Mouse (Mus musculus) neutrophil, adult 65 days (primary cell): Measurements from ENCODE around the gene Rprd2. TPM values are rescaled to one million over a fixed set of nuclear protein-coding genes. Genes with fewer than 3 reads are reported as not detected.

ENCODE experiments used
- total RNA-seq: library from RNA; stranded (reverse); gene quantifications from 2 replicates; pipeline ENCODE4 v1.2.4, GENCODE M21; 2023

Gene Rprd2
- total RNA-seq = 48.2 and 51.7 TPM in 2 replicates

DNA sequence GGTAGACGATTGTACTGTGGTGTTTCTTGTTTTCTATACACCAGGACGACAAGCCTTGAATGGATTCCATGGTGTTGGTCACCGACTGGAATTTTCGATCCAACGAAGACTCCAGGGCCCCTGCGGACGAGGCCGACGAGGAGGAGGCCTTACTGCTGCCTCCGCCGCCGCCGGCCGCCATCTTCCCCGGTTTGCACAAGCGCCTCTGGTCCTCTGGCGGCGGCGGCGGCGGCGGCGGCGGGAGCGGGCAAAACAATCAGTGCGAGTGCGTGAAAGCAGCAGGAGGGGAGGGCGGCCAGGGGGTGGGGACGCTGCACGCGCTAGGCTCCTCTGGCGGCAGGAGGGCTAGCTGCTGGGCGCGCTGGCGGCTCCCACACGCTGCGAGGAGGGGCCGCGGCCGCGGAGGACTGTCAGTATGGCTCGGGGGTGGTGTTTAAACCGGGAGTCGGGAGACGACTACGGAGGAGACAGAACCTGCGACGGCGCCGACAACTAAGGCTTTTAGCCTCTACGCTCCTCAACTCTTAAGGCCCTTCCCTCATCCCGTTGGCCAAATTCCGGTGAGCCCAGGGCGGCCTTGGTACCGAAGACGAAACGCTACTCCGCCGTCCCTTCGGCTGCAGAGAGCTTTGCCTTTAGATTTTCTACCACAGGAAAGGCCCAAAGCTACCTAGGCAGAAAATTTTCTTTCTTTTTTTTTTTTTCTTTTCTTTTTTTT, at the start of gene Rprd2:
TSS of gene Rprd2 (minus strand) at position 293 of the 718 bp plus-strand sequence.

DNA sequence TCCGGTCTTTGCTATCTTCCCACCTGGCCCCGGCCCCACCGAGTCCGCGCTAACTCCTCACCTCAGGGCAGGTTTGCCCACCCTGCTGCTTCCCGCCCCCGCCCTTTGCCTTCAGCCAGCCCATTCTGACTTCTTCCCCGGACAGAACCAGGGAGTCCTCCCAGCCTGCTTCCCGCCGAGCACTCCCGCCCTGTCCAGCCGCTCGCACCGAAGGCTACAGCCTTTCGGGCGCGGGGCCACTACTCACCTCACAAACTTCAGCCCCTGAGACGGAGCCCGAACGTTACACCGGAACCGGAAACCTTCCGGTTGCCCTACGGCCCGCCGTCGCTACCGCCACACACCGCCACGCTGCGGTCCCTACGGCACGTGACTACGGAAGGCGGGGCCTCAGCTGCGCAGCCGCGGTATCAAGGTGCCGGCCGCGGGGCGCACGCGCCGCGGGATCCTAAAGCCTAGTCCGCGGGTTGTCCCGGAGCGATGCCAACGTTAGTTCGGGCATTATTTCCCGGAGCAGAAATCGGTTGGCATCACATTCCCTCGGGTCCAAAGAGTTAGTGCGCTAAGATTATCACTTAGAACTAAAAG, 36.9 kb upstream of the Rprd2 start, which contains the start of gene Prpf3:
TSS of gene Prpf3 (minus strand) at position 384 of the 588 bp plus-strand sequence.

DNA sequence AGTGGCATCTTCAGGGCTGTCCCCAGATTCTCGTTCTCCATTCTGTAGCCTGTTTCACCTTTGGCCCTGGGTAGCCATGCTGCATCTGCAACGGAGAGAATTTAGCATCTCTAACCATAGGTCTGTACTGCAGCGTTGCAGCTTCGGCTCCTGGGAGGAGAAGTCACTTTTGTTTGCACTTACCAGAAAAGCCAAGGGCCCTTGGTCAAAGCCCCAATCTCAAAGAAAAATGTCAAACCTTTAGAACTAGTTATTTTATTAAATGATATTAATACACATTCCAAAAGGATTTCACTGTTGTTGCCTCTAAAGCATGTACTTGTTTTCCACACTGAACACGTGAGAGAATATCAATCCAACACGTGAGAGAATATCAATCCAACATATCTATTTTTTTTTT, 58.6 kb downstream of the Rprd2 start, which contains the start of gene Tars2:
TSS of gene Tars2 (minus strand) at position 101 of the 400 bp plus-strand sequence.

DNA sequence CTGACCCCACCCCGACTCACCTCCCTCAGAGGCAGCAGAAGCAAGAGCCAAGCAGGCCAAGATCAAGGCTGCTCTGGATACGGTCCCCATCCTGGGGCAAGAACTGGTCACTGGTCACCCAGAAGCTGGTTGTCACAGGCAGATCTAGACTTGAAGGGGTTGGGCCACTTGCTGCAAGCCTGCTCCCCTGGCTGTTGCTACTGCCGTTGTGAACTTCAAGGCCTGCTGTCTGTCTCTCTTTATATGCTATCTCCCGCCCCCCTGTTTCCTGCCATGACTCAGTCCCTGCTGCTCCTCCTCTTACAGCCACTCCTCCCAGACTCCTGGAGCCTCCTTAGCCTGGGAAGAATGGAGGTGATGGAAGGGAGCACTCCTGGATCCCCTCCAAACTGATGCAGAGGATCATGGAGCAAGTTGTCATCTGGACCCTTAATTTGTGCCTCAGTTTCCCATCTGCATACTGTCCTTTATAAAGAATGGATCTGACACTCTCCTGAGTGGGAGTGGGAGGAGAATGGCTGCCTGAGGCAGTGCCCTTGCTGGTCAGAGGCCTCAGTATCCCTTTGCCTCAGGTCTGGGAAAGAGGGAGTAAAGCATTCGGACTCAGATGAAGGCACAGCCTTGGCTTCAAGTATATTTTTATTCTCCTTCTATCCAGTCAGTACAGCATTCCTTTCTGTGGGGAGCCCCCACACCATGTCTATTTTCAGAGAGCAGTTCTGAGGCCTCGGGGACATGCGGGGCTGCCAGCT, 79.1 kb downstream of the Rprd2 start, which contains the start of gene Ecm1:
TSS of gene Ecm1 (minus strand) at position 217 of the 752 bp plus-strand sequence.

Other genes starting within 250 kb of the Rprd2 start
- 16.3 and 16.9 TPM in 2 replicates for gene Golph3l, start 229.9 kb downstream of the Rprd2 start, total RNA-seq
- 78.0 and 82.9 TPM in 2 replicates for gene Ensa, start 193.9 kb downstream of the Rprd2 start, total RNA-seq
- gene Mcl1, start 160.1 kb downstream of the Rprd2 start, total RNA-seq = 918 and 970 TPM in 2 replicates
- 3.2 and 4.3 TPM in 2 replicates for gene Adamtsl4, start 130.9 kb downstream of the Rprd2 start, total RNA-seq
- 4.5 and 6.1 TPM in 2 replicates for gene Ecm1, start 79.3 kb downstream of the Rprd2 start, total RNA-seq
- 12.0 and 15.1 TPM in 2 replicates for gene Tars2, start 58.7 kb downstream of the Rprd2 start, total RNA-seq
- gene Prpf3, start 37.0 kb upstream of the Rprd2 start, total RNA-seq = 36.7 and 41.4 TPM in 2 replicates
- 108 and 114 TPM in 2 replicates for gene Mrps21, start 52.7 kb upstream of the Rprd2 start, total RNA-seq
- gene Ciart, start 63.4 kb upstream of the Rprd2 start, total RNA-seq = 18.3 and 21.8 TPM in 2 replicates
- 23.6 and 26.7 TPM in 2 replicates for gene BC028528, start 73.1 kb upstream of the Rprd2 start, total RNA-seq
- gene Aph1a, start 75.1 kb upstream of the Rprd2 start, total RNA-seq = 55.4 and 77.4 TPM in 2 replicates
- not detected in 2 replicates for gene Car14, start 85.8 kb upstream of the Rprd2 start, total RNA-seq
- 62.2 and 84.1 TPM in 2 replicates for gene Anp32e, start 110.4 kb upstream of the Rprd2 start, total RNA-seq
- 37.4 and 45.9 TPM in 2 replicates for gene Plekho1, start 177.1 kb upstream of the Rprd2 start, total RNA-seq
- gene Vps45, start 239.6 kb upstream of the Rprd2 start, total RNA-seq = 8.2 and 9.3 TPM in 2 replicates